Mouse (Mus musculus) megakaryocyte progenitor cell, adult 5-6 weeks (primary cell): Measurements from ENCODE around the gene Urod. TPM values are rescaled to one million over a fixed set of nuclear protein-coding genes. Genes with fewer than 3 reads are reported as not detected.

Experiments used
- ATAC-seq: replicated peaks from 2 replicates; pipeline ENCODE4 v1.8.0; 2016; ENCODE audit warnings: mild to moderate bottlenecking, moderate TSS enrichment, inconsistent platforms; ENCODE audit not compliant: poor library complexity
- total RNA-seq, 2 experiments: library from RNA; stranded (forward) in 1 of 2; stranded (reverse) in 1 of 2; fragments of 157-497, 149-512 nt in 1 of 2; fragments of 200-1000 nt in 1 of 2; gene quantifications; 2 replicates each; pipeline versions ENCODE4 v1.2.3 to v1.2.4; 2015 to 2017

Urod gene
- total RNA-seq, 2 experiments from 2014 or later: 49.4 to 80.4 TPM

DNA sequence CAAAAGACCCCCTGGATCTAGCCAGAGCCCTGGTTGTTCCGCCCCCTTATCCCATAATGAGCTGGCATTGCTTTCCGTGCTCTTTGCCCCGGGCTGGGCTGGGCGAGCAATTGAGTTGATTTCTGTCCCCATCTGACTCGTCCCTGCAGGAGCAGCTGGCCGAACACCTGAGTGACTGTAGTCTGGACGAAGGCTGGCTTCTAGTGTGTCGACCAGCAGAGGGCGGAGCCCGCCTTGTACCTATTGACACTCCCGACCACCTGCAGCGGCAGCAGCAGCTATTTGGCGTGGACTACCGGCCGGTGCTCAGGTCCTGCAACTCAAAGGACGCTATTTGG lies 1.6 kb upstream of the Urod start:
- no peak for ATAC-seq

DNA sequence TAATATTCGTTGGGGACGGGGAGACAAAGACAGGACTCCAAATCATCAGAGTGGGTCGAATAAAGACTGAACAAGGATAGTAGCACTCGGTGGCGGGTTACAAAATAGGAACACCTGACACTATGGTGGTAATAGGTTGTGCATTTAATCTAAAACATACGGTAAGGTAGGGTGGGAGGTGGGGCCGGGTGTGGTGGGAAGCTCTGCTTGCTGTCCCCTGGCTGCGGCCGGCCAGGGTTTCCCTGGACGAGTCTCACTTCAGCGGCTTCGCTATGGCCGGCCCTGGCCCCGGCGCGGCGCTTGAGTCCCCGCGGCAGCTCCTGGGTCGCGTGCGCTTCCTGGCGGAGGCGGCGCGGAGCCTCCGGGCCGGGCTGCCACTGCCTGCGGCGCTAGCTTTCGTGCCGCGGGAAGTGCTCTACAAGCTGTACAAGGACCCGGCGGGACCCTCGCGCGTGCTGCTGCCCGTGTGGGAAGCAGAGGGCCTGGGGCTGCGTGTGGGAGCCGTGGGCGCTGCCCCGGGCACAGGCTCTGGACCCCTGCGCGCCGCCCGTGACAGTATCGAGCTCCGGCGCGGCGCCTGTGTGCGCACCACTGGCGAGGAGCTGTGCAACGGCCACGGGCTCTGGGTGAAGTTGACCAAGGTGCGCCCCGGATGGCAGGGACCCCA lies 1.1 kb upstream of the Urod start, which contains the start of gene Hectd3:
Hectd3 (plus strand) TSS at position 187 of the 667 bp plus-strand sequence.
- peak; percentile 45 for ATAC-seq

DNA sequence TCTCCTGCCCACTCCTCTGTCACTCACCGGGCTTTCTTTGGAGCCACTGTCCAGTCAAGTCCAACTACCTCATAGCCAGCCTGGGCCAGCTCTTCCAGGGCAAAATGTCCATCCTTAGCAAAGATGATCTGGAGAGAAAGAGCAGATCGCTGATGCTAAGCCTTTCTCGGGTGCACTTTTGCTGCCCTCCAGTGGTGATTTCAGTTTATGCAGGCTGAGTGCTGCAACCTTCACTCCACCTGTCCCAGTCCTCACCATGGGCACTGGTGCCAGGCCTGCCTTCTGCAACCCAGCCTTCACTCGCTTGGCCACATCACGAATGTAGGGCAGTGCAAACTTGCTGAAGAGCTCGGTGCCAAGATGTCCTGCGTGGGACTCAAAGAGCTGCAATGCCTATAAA lies 2.8 kb downstream of the Urod start:
- peak; percentile 45 for ATAC-seq

DNA sequence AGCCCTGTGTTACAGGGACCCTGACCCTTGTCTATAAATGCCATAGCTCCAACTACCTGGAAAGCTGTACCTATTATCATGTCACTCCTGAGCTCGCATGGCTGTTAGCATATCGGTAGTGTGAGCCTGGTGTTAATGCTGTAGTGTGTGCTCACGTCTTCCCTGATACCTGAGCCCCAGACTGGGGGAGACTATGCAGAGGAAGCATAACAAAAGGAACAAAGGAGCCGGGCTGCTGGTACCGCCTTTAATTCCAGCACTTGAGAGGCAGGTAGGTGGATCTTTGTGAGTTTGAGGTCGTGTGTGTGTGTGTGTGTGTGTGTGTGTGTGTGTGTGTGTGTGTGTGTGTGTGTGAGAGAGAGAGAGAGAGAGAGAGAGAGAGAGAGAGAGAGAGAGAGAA lies 4.5 kb downstream of the Urod start:
- no peak for ATAC-seq

DNA sequence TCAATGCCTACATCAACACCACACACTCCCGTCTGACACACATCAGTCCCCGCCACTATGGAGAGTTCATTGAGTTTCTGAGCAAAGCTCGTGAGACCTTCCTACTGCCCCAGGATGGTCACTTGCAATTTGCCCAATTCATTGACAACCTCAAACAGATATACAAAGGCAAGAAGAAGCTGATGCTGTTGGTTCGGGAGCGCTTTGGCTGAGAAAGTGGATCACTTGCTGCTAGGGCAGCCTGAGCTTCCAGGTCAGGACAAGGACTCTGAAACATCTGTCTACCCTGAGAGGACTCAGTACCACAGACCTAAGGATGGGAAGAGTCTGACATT lies 7.1 kb downstream of the Urod start:
- no peak for ATAC-seq

DNA sequence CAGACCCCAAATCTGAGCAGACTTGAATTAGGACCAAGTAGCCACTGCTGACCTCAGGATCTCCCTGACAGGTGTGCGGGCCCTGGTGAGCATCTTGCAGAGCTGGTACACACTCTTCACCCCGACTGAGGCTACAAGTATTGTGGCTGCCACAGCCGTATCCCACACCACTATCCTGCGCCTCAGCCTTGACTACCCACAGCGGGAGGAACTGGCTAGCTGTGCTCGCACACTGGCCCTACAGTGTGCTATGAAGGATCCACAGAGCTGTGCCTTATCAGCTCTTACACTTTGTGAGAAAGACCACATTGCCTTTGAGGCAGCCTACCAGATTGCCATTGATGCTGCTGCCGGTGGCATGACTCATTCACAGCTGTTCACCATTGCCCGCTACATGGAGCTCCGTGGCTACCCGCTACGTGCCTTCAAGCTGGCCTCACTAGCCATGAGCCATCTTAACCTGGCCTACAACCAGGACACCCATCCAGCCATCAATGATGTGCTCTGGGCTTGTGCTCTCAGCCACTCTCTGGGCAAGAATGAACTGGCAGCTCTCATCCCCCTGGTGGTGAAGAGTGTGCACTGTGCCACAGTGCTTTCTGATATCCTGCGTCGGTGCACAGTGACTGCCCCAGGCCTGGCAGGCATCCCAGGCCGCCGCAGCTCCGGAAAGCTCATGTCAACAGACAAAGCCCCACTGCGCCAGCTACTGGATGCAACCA lies 7.7 kb downstream of the Urod start:
- peak; percentile 97 for ATAC-seq

DNA sequence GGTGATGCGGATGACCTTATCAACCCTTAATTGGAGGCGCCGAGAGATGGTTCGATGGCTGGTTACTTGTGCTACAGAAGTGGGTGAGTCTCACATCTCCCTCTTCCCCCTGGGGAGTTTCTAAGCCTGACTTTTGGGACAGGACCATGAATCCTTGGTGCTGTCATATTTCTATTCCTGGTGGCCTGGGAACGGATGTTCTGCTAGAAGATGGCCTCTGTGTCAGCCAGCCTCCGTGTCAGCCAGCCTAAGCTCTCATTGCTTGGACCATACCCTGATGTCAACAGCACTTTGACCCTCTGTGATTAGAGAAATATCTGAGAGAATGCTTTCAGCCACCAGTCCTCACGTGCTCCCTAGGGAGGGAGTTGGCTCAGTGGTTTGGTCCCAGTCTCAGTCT lies 8.5 kb downstream of the Urod start:
- ATAC-seq: no peak

DNA sequence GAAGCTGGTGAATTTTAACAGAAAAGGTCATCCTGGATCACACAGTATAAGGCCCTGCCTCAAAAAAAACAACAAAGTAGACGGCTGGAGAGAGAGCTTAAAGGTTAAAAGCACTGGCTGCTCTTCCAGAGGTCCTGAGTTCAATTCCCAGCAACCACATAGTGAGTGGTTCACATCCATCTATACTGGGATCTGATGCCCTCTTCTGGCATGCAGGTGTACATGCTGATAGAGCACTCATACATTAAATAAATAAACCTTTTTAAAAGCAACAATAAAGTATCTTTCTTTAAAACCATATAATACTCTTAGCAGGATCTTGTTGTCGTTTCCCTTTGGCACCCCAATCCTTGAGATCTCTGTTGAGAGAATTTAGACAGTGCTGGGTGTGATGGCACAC lies 17.7 kb downstream of the Urod start:
- no peak for ATAC-seq

DNA sequence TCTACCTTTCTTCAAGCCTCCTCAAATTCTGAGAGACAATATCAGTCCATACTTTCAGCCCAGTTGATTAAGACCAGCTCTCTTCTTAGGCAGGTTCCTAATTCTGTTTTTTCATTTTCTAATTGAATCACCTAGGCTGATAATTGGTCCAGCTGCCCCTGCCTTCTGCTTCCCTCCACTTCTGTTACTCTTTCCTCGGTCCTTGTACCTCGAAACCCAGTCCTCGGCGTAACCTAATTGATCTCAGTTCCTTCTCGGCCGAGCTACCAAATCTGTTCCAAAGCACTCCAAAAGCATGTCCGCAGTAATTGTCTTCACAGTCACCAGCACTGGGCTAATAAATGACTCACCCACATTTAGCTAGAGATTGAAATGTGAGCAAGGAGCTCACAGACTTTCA lies 39.3 kb downstream of the Urod start:
- no peak for ATAC-seq

DNA sequence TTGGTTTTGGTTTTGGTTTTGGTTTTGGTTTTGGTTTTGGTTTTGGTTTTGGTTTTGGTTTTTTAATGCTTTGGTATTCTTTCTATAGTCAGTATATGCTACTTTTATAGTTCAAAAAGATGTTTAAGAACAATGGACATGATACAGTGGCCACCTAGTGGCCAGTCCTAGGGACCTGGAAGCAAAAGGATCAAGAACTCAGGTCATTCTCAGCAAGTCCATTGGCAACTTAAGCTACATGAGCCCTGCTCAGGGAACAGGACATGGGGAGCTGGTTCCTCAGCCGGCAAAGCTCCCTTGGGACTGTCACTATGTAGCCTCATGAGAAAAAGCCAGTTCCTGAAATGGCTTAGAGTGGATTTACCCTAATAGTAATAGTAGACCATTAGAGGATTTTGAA lies 42.6 kb downstream of the Urod start:
- no peak for ATAC-seq

DNA sequence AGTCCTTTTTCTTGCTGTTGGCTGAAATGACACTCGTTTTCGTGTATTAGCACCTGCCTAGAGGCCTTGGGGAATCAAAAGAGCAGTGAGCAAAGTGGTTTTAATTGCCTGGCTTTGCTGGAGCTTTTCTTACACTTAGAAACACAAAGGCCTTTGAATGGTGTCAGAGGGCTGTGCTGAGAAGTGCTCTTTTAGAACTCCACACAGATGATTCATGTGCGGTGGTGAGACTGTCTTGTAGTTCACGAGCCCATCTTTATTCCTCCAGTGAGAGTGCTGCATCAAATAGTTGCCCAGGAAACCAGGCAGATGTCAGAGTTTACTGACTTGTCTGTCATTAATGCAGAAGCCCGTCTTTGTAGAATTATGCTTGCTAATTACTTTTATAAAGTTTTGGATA lies 50.2 kb downstream of the Urod start:
- ATAC-seq: no peak

DNA sequence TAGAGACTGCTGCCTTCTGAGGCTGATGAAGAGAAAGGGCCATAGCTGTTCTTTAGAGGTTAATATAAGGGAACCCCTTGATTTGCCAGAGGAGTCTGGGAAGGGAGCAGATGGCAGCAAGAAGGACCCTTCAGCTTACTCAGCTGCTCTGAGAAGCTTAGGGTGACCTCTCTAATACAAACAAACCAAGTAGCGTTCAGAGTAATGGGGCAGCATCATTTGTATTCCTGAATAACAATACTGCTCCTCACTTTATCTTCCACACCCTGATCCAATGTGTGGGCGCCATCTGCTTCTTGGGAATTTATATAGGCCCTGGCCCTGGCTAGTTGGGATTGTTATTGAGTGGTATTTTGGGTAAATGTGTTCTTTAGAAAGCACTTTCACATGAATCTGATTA lies 51.5 kb downstream of the Urod start:
- no peak for ATAC-seq

Other genes with a start within 250 kb of the Urod start
- gene Toe1, start 186.8 kb downstream of the Urod start, total RNA-seq (2015): 17.4 and 18.2 TPM in 2 replicates
- gene Toe1, start 186.8 kb downstream of the Urod start, total RNA-seq (2017): 33.9 and 42.0 TPM in 2 replicates
- 10.7 and 13.3 TPM in 2 replicates for gene Mutyh, start 186.7 kb downstream of the Urod start, total RNA-seq (2015)
- gene Mutyh, start 186.7 kb downstream of the Urod start, total RNA-seq (2017): 5.2 and 8.4 TPM in 2 replicates
- 0.10 TPM in 1 of 2 replicates, not detected in the other for gene Hpdl, start 172.7 kb downstream of the Urod start, total RNA-seq (2015)
- 0.27 TPM in 1 of 2 replicates, not detected in the other for gene Hpdl, start 172.7 kb downstream of the Urod start, total RNA-seq (2017)
- 0.10 and 0.15 TPM in 2 replicates for gene Zswim5, start 117.0 kb downstream of the Urod start, total RNA-seq (2015)
- 0.03 and 0.12 TPM in 2 replicates for gene Zswim5, start 117.0 kb downstream of the Urod start, total RNA-seq (2017)
- gene Hectd3, start 904 bp upstream of the Urod start, total RNA-seq (2015): 4.2 and 5.2 TPM in 2 replicates
- 12.2 and 13.6 TPM in 2 replicates for gene Hectd3, start 904 bp upstream of the Urod start, total RNA-seq (2017)
- 31.6 and 32.9 TPM in 2 replicates for gene Eif2b3, start 25.0 kb upstream of the Urod start, total RNA-seq (2015)
- gene Eif2b3, start 25.0 kb upstream of the Urod start, total RNA-seq (2017): 30.9 and 44.8 TPM in 2 replicates
- 0.30 and 1.3 TPM in 2 replicates for gene Ptch2, start 101.7 kb upstream of the Urod start, total RNA-seq (2015)
- 0.08 and 0.57 TPM in 2 replicates for gene Ptch2, start 101.7 kb upstream of the Urod start, total RNA-seq (2017)
- gene Btbd19, start 131.3 kb upstream of the Urod start, total RNA-seq (2015): 9.1 and 10.2 TPM in 2 replicates
- 6.4 and 8.9 TPM in 2 replicates for gene Btbd19, start 131.3 kb upstream of the Urod start, total RNA-seq (2017)
- not detected in 2 replicates for gene Tctex1d4, start 132.4 kb upstream of the Urod start, total RNA-seq (2015)
- not detected in 2 replicates for gene Tctex1d4, start 132.4 kb upstream of the Urod start, total RNA-seq (2017)
- 1.4 and 2.0 TPM in 2 replicates for gene Plk3, start 139.6 kb upstream of the Urod start, total RNA-seq (2015)
- 1.1 and 4.1 TPM in 2 replicates for gene Plk3, start 139.6 kb upstream of the Urod start, total RNA-seq (2017)
- gene Rps8, start 161.8 kb upstream of the Urod start, total RNA-seq (2015): 4,838 and 5,186 TPM in 2 replicates
- 1,989 and 2,131 TPM in 2 replicates for gene Rps8, start 161.8 kb upstream of the Urod start, total RNA-seq (2017)
- 33.3 and 33.7 TPM in 2 replicates for gene Kif2c, start 188.2 kb upstream of the Urod start, total RNA-seq (2015)
- 45.9 and 46.4 TPM in 2 replicates for gene Kif2c, start 188.2 kb upstream of the Urod start, total RNA-seq (2017)